Mouse (Mus musculus) midbrain, embryonic 12.5 days (tissue): Measurements from ENCODE around the gene Lekr1. TPM values are rescaled to one million over a fixed set of nuclear protein-coding genes. Genes with fewer than 3 reads are reported as not detected.

ENCODE experiments used
- ATAC-seq: fragments of 200-750 bp; cut with Nextera tagmentation; 2 replicates; pipeline ENCODE4 v1.8.0; 2017; ENCODE audit warnings: low read depth, moderate TSS enrichment, moderate library complexity; ENCODE audit not compliant: low FRiP score
- H3K27ac ChIP-seq: fragments of 300-500 bp; sonication (generic); replicated peaks from 2 replicates; pipeline ENCODE4 v1.5.1; 2016; ENCODE audit warnings: mild to moderate bottlenecking
- H3K27me3 ChIP-seq: fragments of 300-500 bp; sonication (generic); 2 replicates; pipeline ENCODE4 v1.6.1; 2016; ENCODE audit warnings: mild to moderate bottlenecking
- H3K36me3 ChIP-seq: fragments of 300-500 bp; sonication (generic); 2 replicates; pipeline ENCODE4 v1.6.1; 2016
- H3K4me1 ChIP-seq: fragments of 300-500 bp; sonication (generic); 2 replicates; pipeline ENCODE4 v1.6.1; 2016
- H3K4me2 ChIP-seq: fragments of 300-500 bp; sonication (generic); replicated peaks from 2 replicates; pipeline ENCODE4 v1.6.1; 2016; ENCODE audit warnings: mild to moderate bottlenecking, moderate library complexity
- H3K4me3 ChIP-seq: fragments of 300-500 bp; sonication (generic); 2 replicates; pipeline ENCODE4 v1.5.1; 2016; ENCODE audit warnings: mild to moderate bottlenecking
- H3K9ac ChIP-seq: fragments of 300-500 bp; sonication (generic); replicated peaks from 2 replicates; pipeline ENCODE4 v1.6.1; 2016; ENCODE audit warnings: mild to moderate bottlenecking, moderate library complexity
- H3K9me3 ChIP-seq: fragments of 300-500 bp; sonication (generic); 2 replicates; pipeline ENCODE4 v1.6.1; 2016; ENCODE audit warnings: mild to moderate bottlenecking
- WGBS: fragments of 180-500 bp; shearing (Covaris S2); methylation state at CpG from one replicate; pipeline ENCODE4 v1.1.7; 2016; 5-methylcytosine and 5-hydroxymethylcytosine counted together
- polyA plus RNA-seq: library from polyadenylated mRNA; unstranded; fragments of >200 nt; fragmentation: Nextera tagmentation; extraction: Ambion mirVana; gene quantifications from 2 replicates; pipeline ENCODE4 v1.2.1, GENCODE M21; 2016

The Lekr1 gene
- polyA plus RNA-seq = 4.6 and 6.7 TPM in 2 replicates

- Histone ChIP-seq H3K27ac (peak within 1 kb of the TSS; percentile 52), H3K4me2 (peak within 1 kb of the TSS; percentile 73), H3K9me3 (no peaks in the 10 kb centered on the region), H3K4me1 (0 out of 2 replicates have a peak, but pooled peaks cover 3% of the 10 kb centered on the region), H3K4me3 (peak within 1 kb of the TSS; percentile 63), H3K27me3 (peaks cover 19% of the 10 kb centered on the region; the same call in 1 of the 2 replicates), H3K36me3 (no peaks in the 10 kb centered on the region), H3K9ac (peak within 1 kb of the TSS; percentile 68)
- ATAC-seq = peak; percentile 94
- WGBS = 3% methylated on average over 73 of the region's 73 CpGs
Measured at GRCm38 (mm10) chr3:65665977-65666766, at the start of gene Lekr1. Gene Lekr1, plus strand, starts transcription at chr3:65666228.

- H3K36me3 ChIP-seq = no peaks in the 10 kb centered on the region
- no peak overlapping the region for H3K4me2 ChIP-seq
- no peak overlapping the region for H3K4me3 ChIP-seq
- no peak overlapping the region for H3K9ac ChIP-seq
- no peaks in the 10 kb centered on the region for H3K27me3 ChIP-seq
- H3K9me3 ChIP-seq = no peaks in the 10 kb centered on the region
- H3K4me1 ChIP-seq = 0 out of 2 replicates have a peak, but pooled peaks cover 5% of the 10 kb centered on the region
- H3K27ac ChIP-seq = no peak overlapping the region
- WGBS = 80% methylated on average over 5 of the region's 5 CpGs
- ATAC-seq = no peak
Measured at GRCm38 (mm10) chr3:65617507-65617906, 48.5 kb upstream of the Lekr1 start.

GRCm38 (mm10) chr3:65619340-65619739, 46.7 kb upstream of the Lekr1 start:
- 84% methylated on average over 4 of the region's 4 CpGs for WGBS
- no peak for ATAC-seq
- H3K36me3 ChIP-seq = no peaks in the 10 kb centered on the region
- peaks cover 10% of the 10 kb centered on the region for H3K27me3 ChIP-seq
- H3K4me2 ChIP-seq = no peak overlapping the region
- H3K9me3 ChIP-seq = no peaks in the 10 kb centered on the region; the same call in 1 of the 2 replicates
- H3K9ac ChIP-seq = no peak overlapping the region
- H3K27ac ChIP-seq = no peak overlapping the region
- H3K4me1 ChIP-seq = no peaks in the 10 kb centered on the region
- H3K4me3 ChIP-seq = no peak overlapping the region

- H3K4me2 ChIP-seq = no peak overlapping the region
- WGBS = 95% methylated on average over 6 of the region's 6 CpGs
- H3K27me3 ChIP-seq = peaks cover 20% of the 10 kb centered on the region
- no peak overlapping the region for H3K9ac ChIP-seq
- no peaks in the 10 kb centered on the region; the same call in 1 of the 2 replicates for H3K9me3 ChIP-seq
- no peaks in the 10 kb centered on the region for H3K36me3 ChIP-seq
- ATAC-seq = no peak
- no peak overlapping the region for H3K27ac ChIP-seq
- peaks cover 12% of the 10 kb centered on the region; the same call in 1 of the 2 replicates for H3K4me1 ChIP-seq
- H3K4me3 ChIP-seq = no peak overlapping the region
Measured at GRCm38 (mm10) chr3:65623057-65623456, 43.0 kb upstream of the Lekr1 start.

GRCm38 (mm10) chr3:65625496-65626289, 40.3 kb upstream of the Lekr1 start:
- ATAC-seq = no peak
- no peak overlapping the region for H3K4me3 ChIP-seq
- peaks cover 12% of the 10 kb centered on the region; the same call in 1 of the 2 replicates for H3K4me1 ChIP-seq
- 70% methylated on average over 8 of the region's 8 CpGs for whole genome bisulfite sequencing
- H3K9ac ChIP-seq = no peak overlapping the region
- no peaks in the 10 kb centered on the region for H3K36me3 ChIP-seq
- peaks cover 33% of the 10 kb centered on the region for H3K27me3 ChIP-seq
- H3K27ac ChIP-seq = no peak overlapping the region
- H3K9me3 ChIP-seq = no peaks in the 10 kb centered on the region; the same call in 1 of the 2 replicates
- H3K4me2 ChIP-seq = no peak overlapping the region

GRCm38 (mm10) chr3:65626290-65626914, 39.6 kb upstream of the Lekr1 start:
- WGBS = 82% methylated on average over 7 of the region's 7 CpGs
- peak; percentile 39; the same call in 1 of the 2 replicates for ATAC-seq

GRCm38 (mm10) chr3:65627021-65627706, 38.9 kb upstream of the Lekr1 start:
- Histone ChIP-seq H3K4me1 (peaks cover 12% of the 10 kb centered on the region; the same call in 1 of the 2 replicates), H3K4me2 (no peak overlapping the region), H3K27me3 (peaks cover 42% of the 10 kb centered on the region), H3K9ac (no peak overlapping the region), H3K27ac (no peak overlapping the region), H3K9me3 (no peaks in the 10 kb centered on the region; the same call in 1 of the 2 replicates), H3K4me3 (no peak overlapping the region), H3K36me3 (no peaks in the 10 kb centered on the region)
- peak; percentile 81 for ATAC-seq
- 46% methylated on average over 6 of the region's 6 CpGs for WGBS

More at GRCm38 (mm10) chr3:65626290-65626914, 39.6 kb upstream of the Lekr1 start:
- Histone ChIP-seq H3K4me2 (no peak overlapping the region), H3K4me3 (no peak overlapping the region), H3K36me3 (no peaks in the 10 kb centered on the region), H3K9ac (no peak overlapping the region), H3K27ac (no peak overlapping the region), H3K27me3 (peaks cover 40% of the 10 kb centered on the region), H3K4me1 (peaks cover 12% of the 10 kb centered on the region; the same call in 1 of the 2 replicates), H3K9me3 (no peaks in the 10 kb centered on the region; the same call in 1 of the 2 replicates)

- Histone ChIP-seq H3K27ac (no peak overlapping the region), H3K9ac (no peak overlapping the region), H3K4me2 (no peak overlapping the region), H3K9me3 (no peaks in the 10 kb centered on the region; the same call in 1 of the 2 replicates), H3K36me3 (no peaks in the 10 kb centered on the region), H3K4me3 (no peak overlapping the region), H3K27me3 (peaks cover 42% of the 10 kb centered on the region), H3K4me1 (peaks cover 12% of the 10 kb centered on the region; the same call in 1 of the 2 replicates)
- no peak for ATAC-seq
- 81% methylated on average over 2 of the region's 2 CpGs for WGBS
Measured at GRCm38 (mm10) chr3:65627707-65628028, 38.4 kb upstream of the Lekr1 start.

GRCm38 (mm10) chr3:65629565-65630112, 36.4 kb upstream of the Lekr1 start:
- Histone ChIP-seq H3K27ac (no peak overlapping the region), H3K36me3 (no peaks in the 10 kb centered on the region), H3K4me2 (no peak overlapping the region), H3K4me1 (peaks cover 12% of the 10 kb centered on the region; the same call in 1 of the 2 replicates), H3K9ac (no peak overlapping the region), H3K9me3 (no peaks in the 10 kb centered on the region), H3K27me3 (peaks cover 31% of the 10 kb centered on the region), H3K4me3 (no peak overlapping the region)
- no peak for ATAC-seq
- WGBS = 88% methylated on average over 9 of the region's 9 CpGs

GRCm38 (mm10) chr3:65633604-65634003, 32.4 kb upstream of the Lekr1 start:
- H3K4me1 ChIP-seq = 0 out of 2 replicates have a peak, but pooled peaks cover 2% of the 10 kb centered on the region
- no peaks in the 10 kb centered on the region for H3K36me3 ChIP-seq
- peaks cover 25% of the 10 kb centered on the region for H3K27me3 ChIP-seq
- H3K27ac ChIP-seq = no peak overlapping the region
- ATAC-seq = no peak
- H3K4me2 ChIP-seq = no peak overlapping the region
- no peak overlapping the region for H3K4me3 ChIP-seq
- no peaks in the 10 kb centered on the region for H3K9me3 ChIP-seq
- 82% methylated on average over 4 of the region's 4 CpGs for WGBS
- H3K9ac ChIP-seq = no peak overlapping the region

GRCm38 (mm10) chr3:65635983-65636382, 30.0 kb upstream of the Lekr1 start:
- 52% methylated on average over 9 of the region's 9 CpGs for WGBS
- no peak overlapping the region for H3K27ac ChIP-seq
- ATAC-seq = no peak

More at GRCm38 (mm10) chr3:65635983-65636382, 30.0 kb upstream of the Lekr1 start:
- no peaks in the 10 kb centered on the region for H3K36me3 ChIP-seq
- no peak overlapping the region for H3K4me2 ChIP-seq
- H3K9me3 ChIP-seq = no peaks in the 10 kb centered on the region
- no peak overlapping the region for H3K4me3 ChIP-seq
- no peak overlapping the region for H3K9ac ChIP-seq
- H3K4me1 ChIP-seq = 0 out of 2 replicates have a peak, but pooled peaks cover 2% of the 10 kb centered on the region
- H3K27me3 ChIP-seq = peaks cover 14% of the 10 kb centered on the region
